Mouse (Mus musculus): ENCODE data around the gene Col13a1. TPM values are rescaled to one million over a fixed set of nuclear protein-coding genes. Genes with fewer than 3 reads are reported as not detected.

The Col13a1 gene
- polyA plus RNA-seq, 1 experiment: 0.03 TPM

DNA sequence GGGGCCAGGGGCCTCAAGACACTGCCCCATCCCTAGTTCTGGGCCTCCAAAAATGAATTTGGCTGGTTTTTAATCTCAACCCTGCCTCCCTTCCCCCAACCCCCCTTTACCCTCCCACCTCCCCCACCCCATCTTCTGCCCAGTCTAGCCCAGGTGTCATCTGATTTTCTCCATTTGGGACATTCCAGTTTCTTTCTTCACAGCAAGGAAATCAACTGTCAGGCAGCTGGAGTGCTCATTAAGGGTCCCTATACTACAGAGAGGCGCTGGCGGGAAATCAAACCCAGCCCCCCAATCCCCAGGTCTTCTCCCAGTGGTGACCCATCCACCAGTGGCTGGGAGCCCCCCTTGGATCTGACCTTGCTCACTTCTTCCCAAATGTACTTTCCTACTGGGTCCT, 4.3 kb downstream of the Col13a1 start:
- H3K4me3 ChIP-seq (replicated peaks): no peak overlapping the region
- H3K4me1 ChIP-seq (ENCODE audit: control insufficient read depth): no peaks in the 10 kb centered on the region
- H3K27me3 ChIP-seq (ENCODE audit: control insufficient read depth): peaks cover 39% of the 10 kb centered on the region
- TF ChIP-seq TAL1 (IDR thresholded peaks at IDR 0.05; ENCODE audit: low read length) (no peak), GATA1 (IDR thresholded peaks at IDR 0.05; ENCODE audit: low read length) (no peak)
- no peaks in the 10 kb centered on the region for H3K9me3 ChIP-seq (ENCODE audit: control insufficient read depth, low read length)
- no peaks in the 10 kb centered on the region for H3K36me3 ChIP-seq (ENCODE audit: control insufficient read depth)

DNA sequence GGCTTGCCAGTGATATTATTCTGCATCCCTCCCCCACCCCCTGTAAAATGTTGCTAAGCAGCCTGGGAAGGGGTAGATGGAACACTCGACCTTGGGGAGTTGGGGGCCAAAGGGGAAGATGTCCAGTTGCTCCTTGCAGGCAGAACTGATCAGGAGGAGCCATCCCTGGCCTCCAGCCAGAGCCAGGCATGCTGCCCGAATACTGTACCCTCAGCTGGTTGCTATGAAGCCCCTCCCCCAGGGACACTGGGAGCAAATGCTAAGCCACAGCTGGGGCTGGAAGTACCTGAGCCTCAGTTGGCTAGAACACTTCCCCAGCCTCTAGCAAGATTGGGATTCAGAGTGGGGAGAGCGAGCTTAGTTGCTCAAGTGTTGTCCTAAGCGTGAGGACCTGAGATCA, 6.9 kb downstream of the Col13a1 start:
- H3K4me3 ChIP-seq (replicated peaks): no peak overlapping the region
- TF ChIP-seq TAL1 (IDR thresholded peaks at IDR 0.05; ENCODE audit: low read length): no peak
- no peak for TF ChIP-seq GATA1 (IDR thresholded peaks at IDR 0.05; ENCODE audit: low read length)
- H3K27me3 ChIP-seq (ENCODE audit: control insufficient read depth): peaks cover 14% of the 10 kb centered on the region
- H3K36me3 ChIP-seq (ENCODE audit: control insufficient read depth): no peaks in the 10 kb centered on the region
- no peaks in the 10 kb centered on the region for H3K4me1 ChIP-seq (ENCODE audit: control insufficient read depth)
- H3K9me3 ChIP-seq (ENCODE audit: control insufficient read depth, low read length): no peaks in the 10 kb centered on the region

DNA sequence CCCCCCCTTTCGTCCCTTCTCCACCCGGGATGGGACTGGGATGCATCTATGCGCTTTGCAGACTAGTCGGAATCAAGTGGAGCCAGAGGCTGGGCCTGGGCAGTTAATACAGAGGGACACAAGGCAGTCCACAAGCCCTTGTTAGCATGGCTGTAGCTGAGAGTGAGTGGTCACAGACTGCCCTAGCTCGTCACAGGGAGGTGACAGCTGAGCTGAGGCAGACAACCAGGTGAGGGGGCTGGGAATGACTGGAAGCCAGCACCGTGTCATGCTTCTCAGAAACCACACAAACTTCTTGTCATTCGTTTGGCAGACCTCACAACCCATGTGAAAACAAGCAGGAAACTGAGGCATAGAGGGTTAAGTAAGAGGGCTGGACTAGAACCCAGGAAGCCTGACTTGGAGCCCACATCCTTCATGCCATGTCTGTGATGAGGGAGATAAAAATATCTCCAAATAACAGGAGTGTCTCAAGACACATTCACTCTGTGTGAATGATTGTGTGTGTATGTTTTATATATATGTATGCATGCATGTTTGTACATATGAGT, 10.8 kb downstream of the Col13a1 start:
- H3K9me3 ChIP-seq (ENCODE audit: control insufficient read depth, low read length): no peaks in the 10 kb centered on the region
- no peaks in the 10 kb centered on the region for H3K27me3 ChIP-seq (ENCODE audit: control insufficient read depth)
- H3K4me3 ChIP-seq (replicated peaks): no peak overlapping the region
- H3K4me1 ChIP-seq (ENCODE audit: control insufficient read depth): no peaks in the 10 kb centered on the region
- TF ChIP-seq GATA1 (IDR thresholded peaks at IDR 0.05; ENCODE audit: low read length) (no peak), TAL1 (IDR thresholded peaks at IDR 0.05; ENCODE audit: low read length) (no peak)
- no peaks in the 10 kb centered on the region for H3K36me3 ChIP-seq (ENCODE audit: control insufficient read depth)

DNA sequence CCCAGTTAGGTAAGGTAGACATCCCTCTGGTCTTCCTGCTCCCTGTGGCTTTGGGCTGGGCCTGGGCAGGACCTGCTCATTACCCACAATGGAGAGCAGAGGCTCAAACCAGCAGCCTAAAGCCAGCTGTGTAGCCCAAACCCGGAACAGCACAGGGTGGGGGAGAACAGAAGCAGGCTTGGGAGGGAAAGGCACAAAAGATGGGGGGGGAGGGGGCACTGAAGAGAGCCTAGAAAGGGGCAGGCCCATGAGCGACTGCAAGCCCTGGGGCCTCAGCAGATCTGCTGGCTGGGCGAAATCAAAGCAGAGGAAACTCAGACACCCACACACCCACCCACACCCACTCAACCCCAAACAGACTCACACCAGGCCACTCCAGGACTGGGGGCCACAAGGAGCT, 11.7 kb downstream of the Col13a1 start:
- H3K36me3 ChIP-seq (ENCODE audit: control insufficient read depth): no peaks in the 10 kb centered on the region
- H3K27me3 ChIP-seq (ENCODE audit: control insufficient read depth): no peaks in the 10 kb centered on the region
- no peaks in the 10 kb centered on the region for H3K4me1 ChIP-seq (ENCODE audit: control insufficient read depth)
- no peak overlapping the region for H3K4me3 ChIP-seq (replicated peaks)
- TF ChIP-seq TAL1 (IDR thresholded peaks at IDR 0.05; ENCODE audit: low read length) (no peak), GATA1 (IDR thresholded peaks at IDR 0.05; ENCODE audit: low read length) (no peak)
- H3K9me3 ChIP-seq (ENCODE audit: control insufficient read depth, low read length): no peaks in the 10 kb centered on the region

DNA sequence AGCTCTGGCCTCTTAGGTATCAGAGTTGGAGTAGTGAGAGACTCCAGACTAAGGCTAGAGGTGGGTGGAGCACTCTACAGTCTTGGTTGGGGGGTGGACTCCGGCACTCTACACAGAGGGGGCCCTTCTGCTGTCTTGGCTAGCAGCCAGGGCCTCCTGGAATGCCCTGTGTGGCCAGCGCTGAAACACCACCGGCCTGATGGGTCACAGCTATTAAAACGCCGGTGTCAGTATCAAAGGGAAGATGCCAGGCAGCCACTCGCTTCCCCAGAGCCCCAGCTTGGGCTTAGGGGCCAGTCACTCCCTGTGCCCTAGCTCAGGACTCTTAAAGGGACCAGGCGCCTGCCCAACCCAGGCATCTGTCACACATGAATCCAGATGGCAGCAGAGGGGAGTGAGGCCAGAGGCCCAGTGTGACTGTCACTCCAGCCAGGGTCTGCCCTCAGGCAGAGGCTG, 13.5 kb downstream of the Col13a1 start:
- TF ChIP-seq GATA1 (IDR thresholded peaks at IDR 0.05; ENCODE audit: low read length): no peak
- TF ChIP-seq TAL1 (IDR thresholded peaks at IDR 0.05; ENCODE audit: low read length): no peak
- Histone ChIP-seq H3K9me3 (ENCODE audit: control insufficient read depth, low read length) (no peaks in the 10 kb centered on the region), H3K4me3 (replicated peaks) (no peak overlapping the region), H3K4me1 (ENCODE audit: control insufficient read depth) (no peaks in the 10 kb centered on the region), H3K36me3 (ENCODE audit: control insufficient read depth) (no peaks in the 10 kb centered on the region), H3K27me3 (ENCODE audit: control insufficient read depth) (no peaks in the 10 kb centered on the region)

DNA sequence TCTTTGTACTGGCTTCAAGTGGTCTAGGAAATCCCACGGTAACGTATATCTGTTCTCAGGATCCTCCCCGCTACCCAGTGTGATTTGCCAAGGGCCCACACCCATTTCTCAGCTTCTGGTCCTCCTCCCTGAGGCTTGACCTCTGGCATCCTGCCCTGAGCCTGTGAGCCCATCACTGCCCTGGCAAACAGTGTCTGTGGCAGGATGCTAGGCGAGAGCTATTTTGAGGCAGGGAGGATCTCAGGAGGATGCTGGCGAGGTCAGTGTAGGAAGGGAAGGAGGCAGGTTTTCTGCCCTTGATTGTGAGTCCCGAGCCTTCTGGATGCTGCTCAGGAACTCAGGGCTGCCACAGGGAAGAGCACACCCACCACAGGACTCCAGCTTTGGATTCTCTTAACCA, 22.2 kb downstream of the Col13a1 start:
- H3K4me1 ChIP-seq (ENCODE audit: control insufficient read depth): no peaks in the 10 kb centered on the region
- H3K27me3 ChIP-seq (ENCODE audit: control insufficient read depth): no peaks in the 10 kb centered on the region
- H3K4me3 ChIP-seq (replicated peaks): no peak overlapping the region
- no peaks in the 10 kb centered on the region for H3K9me3 ChIP-seq (ENCODE audit: control insufficient read depth, low read length)
- TF ChIP-seq GATA1 (IDR thresholded peaks at IDR 0.05; ENCODE audit: low read length) (no peak), TAL1 (IDR thresholded peaks at IDR 0.05; ENCODE audit: low read length) (no peak)
- no peaks in the 10 kb centered on the region for H3K36me3 ChIP-seq (ENCODE audit: control insufficient read depth)

DNA sequence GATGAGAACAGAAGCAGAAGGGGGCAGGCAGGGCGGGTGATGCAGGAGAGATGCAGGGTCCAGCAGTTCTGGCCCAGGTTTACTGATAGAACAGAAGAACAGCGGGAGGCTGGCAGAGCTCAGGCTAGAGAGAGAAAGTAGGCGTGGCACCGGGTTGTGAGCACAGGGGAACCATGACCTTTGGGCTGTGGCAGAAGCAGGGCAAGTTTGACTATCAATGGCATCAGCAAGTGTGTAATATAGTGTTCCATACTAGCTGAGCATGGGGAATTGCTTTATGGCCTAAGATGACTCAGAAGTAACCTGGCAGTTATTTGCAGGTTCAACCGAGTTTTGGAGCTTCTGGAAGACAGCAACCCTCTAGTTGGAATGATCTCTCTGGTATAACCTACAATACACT, 25.0 kb downstream of the Col13a1 start:
- no peak overlapping the region for H3K4me3 ChIP-seq (replicated peaks)
- H3K9me3 ChIP-seq (ENCODE audit: control insufficient read depth, low read length): no peaks in the 10 kb centered on the region
- TF ChIP-seq TAL1 (IDR thresholded peaks at IDR 0.05; ENCODE audit: low read length) (no peak), GATA1 (IDR thresholded peaks at IDR 0.05; ENCODE audit: low read length) (no peak)
- H3K27me3 ChIP-seq (ENCODE audit: control insufficient read depth): no peaks in the 10 kb centered on the region
- no peaks in the 10 kb centered on the region for H3K4me1 ChIP-seq (ENCODE audit: control insufficient read depth)
- H3K36me3 ChIP-seq (ENCODE audit: control insufficient read depth): no peaks in the 10 kb centered on the region

DNA sequence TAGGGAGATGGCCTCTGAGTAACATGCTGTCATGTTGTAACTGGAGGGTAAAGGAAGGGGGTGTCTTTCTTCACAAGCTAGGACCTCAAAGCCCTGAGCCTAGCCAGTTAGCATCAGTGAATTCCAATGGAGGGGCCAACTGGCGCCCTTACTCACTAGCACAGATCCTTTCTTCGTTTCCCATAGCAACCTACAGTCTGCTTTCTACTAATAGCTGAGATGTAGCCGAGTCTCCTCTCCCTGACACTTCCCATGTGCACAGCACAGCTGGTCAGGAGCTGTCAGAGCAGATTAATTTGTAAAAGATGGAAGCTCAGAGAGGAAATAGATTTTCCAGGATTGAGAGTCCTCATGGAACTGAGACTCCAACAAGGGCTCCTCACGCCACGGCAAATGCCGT, 29.4 kb downstream of the Col13a1 start:
- Histone ChIP-seq H3K36me3 (ENCODE audit: control insufficient read depth) (no peaks in the 10 kb centered on the region), H3K4me3 (replicated peaks) (no peak overlapping the region), H3K27me3 (ENCODE audit: control insufficient read depth) (no peaks in the 10 kb centered on the region), H3K4me1 (ENCODE audit: control insufficient read depth) (no peaks in the 10 kb centered on the region), H3K9me3 (ENCODE audit: control insufficient read depth, low read length) (no peaks in the 10 kb centered on the region)
- no peak for TF ChIP-seq GATA1 (IDR thresholded peaks at IDR 0.05; ENCODE audit: low read length)
- TF ChIP-seq TAL1 (IDR thresholded peaks at IDR 0.05; ENCODE audit: low read length): no peak

DNA sequence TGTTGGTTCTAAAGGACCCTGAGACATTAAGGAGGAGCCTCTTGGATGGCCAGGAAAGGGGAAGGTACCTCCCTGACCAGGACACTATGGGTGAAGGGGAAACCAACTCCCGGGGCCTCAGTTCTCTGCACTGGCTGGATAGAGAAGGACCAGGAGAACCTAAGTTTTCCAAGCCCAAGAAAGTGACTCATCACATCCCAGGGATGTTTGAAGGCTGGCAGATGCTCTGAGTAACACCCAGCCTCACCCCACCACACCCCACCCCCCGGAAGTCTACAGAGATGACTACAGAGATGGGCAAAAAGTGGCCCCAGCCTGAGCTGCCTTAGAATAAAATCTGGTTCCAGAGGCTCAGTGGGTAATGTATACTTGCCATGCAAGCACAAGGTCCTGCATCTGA, 34.5 kb downstream of the Col13a1 start:
- H3K36me3 ChIP-seq (ENCODE audit: control insufficient read depth): no peaks in the 10 kb centered on the region
- no peaks in the 10 kb centered on the region for H3K9me3 ChIP-seq (ENCODE audit: control insufficient read depth, low read length)
- H3K27me3 ChIP-seq (ENCODE audit: control insufficient read depth): no peaks in the 10 kb centered on the region
- TF ChIP-seq TAL1 (IDR thresholded peaks at IDR 0.05; ENCODE audit: low read length) (no peak), GATA1 (IDR thresholded peaks at IDR 0.05; ENCODE audit: low read length) (no peak)
- H3K4me3 ChIP-seq (replicated peaks): no peak overlapping the region
- H3K4me1 ChIP-seq (ENCODE audit: control insufficient read depth): no peaks in the 10 kb centered on the region

DNA sequence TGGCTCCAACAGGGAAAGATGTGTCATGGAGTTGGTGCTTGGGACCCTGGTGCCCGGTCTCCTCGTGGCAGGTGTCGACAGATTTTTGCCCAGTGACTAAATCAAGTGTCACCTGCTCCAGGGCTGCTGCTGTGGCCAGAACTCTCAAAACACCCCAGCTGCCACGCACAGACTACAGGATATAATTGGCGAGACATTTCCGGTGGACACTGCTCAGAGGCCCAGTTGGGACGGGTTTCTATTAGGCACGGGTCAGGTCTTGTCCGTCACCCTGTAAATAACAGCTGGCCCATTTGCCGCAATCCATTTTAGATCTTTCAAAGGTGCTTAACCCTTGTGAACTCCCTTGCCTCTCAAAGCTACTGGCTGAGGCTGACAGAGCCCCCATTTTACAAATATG, 35.4 kb downstream of the Col13a1 start:
- no peak overlapping the region for H3K4me3 ChIP-seq (replicated peaks)
- H3K27me3 ChIP-seq (ENCODE audit: control insufficient read depth): no peaks in the 10 kb centered on the region
- no peaks in the 10 kb centered on the region for H3K9me3 ChIP-seq (ENCODE audit: control insufficient read depth, low read length)
- H3K36me3 ChIP-seq (ENCODE audit: control insufficient read depth): no peaks in the 10 kb centered on the region
- H3K4me1 ChIP-seq (ENCODE audit: control insufficient read depth): no peaks in the 10 kb centered on the region
- TF ChIP-seq GATA1 (IDR thresholded peaks at IDR 0.05; ENCODE audit: low read length) (no peak), TAL1 (IDR thresholded peaks at IDR 0.05; ENCODE audit: low read length) (no peak)
